ENCODE assay signal across 20 mouse cellular contexts in genomic region chr4:114612827-114613226, GRCm38 (mm10).
DNase-seq lines count a peak whose midpoint lies in the region; ATAC-seq and TF ChIP-seq lines count a peak whose summit lies in the region.
"Had no signal": no experiment of that assay in that cellular context is flagged by ENCODE, and none has a peak within 500 bp of the region (broad histone marks: within the 10 kb centered on the region; RNA-seq: fewer than 3 reads in every experiment).

No protein-coding gene starts in this region.

- 58% methylated on average over 4 of the region's 4 CpGs for WGBS in heart, adult 2 months
- WGBS in limb, embryonic 13.5 days = 88% methylated on average over 4 of the region's 4 CpGs
- 89% methylated on average over 4 of the region's 4 CpGs for WGBS in limb, embryonic 10.5 days
- 57% methylated on average over 4 of the region's 4 CpGs for WGBS in intestine, embryonic 15.5 days
- WGBS in hindbrain, embryonic 16.5 days = 88% methylated on average over 4 of the region's 4 CpGs

- no peaks in the 10 kb centered on the region for H3K79me2 ChIP-seq in heart, adult 2 months (replicated peaks; ENCODE audit: control insufficient read depth, insufficient read depth, low read length)

- no peak for ATAC-seq in limb, embryonic 13.5 days (ENCODE audit: low FRiP score, low read depth)
- ATAC-seq in intestine, embryonic 15.5 days = no peak
- no peak for ATAC-seq in hindbrain, embryonic 16.5 days
- ATAC-seq: intestine, postnatal 0 days had no signal

- DNase-seq in heart, adult 2 months = no peak
- no peak for DNase-seq in heart, postnatal 25 days (ENCODE audit: low spot score)
- DNase-seq in limb, embryonic 10.5 days (ENCODE audit: low spot score) = no peak
- peak; percentile 50 for DNase-seq in NIH3T3 (ENCODE audit: low read depth)
- DNase-seq: adrenal gland, adult 8-10 months; adrenal gland, postnatal 36 days; cerebellum, adult 11 months; cerebellum, adult 8-10 months; cerebellum, postnatal 14 days; gastrocnemius, postnatal 25 days; heart, postnatal 10 days had no signal

- no peaks in the 10 kb centered on the region for H3K27me3 ChIP-seq in heart, adult 2 months (ENCODE audit: control insufficient read depth, insufficient read depth, low read length)
- peaks cover 23% of the 10 kb centered on the region for H3K27me3 ChIP-seq in limb, embryonic 13.5 days
- H3K27me3 ChIP-seq in limb, embryonic 10.5 days (ENCODE audit: low read depth, poor library complexity, severe bottlenecking) = peaks cover 43% of the 10 kb centered on the region; the same call in 1 of the 2 replicates
- H3K27me3 ChIP-seq in intestine, embryonic 15.5 days (replicated peaks) = no peaks in the 10 kb centered on the region
- H3K27me3 ChIP-seq in hindbrain, embryonic 16.5 days (replicated peaks; ENCODE audit: control insufficient read depth, insufficient read depth, low read length) = no peaks in the 10 kb centered on the region
- H3K27me3 ChIP-seq: embryonic facial prominence, embryonic 12.5 days; forebrain, embryonic 12.5 days had no signal

- no peak for TF ChIP-seq CTCF in heart, adult 2 months (IDR thresholded peaks at IDR 0.05)

- intact Hi-C loops in heart, adult 2 months (cut with DNase I) = loop anchor here (5.0 kb wide), 2 partner anchors 111 to 206 kb away; partner anchors contain the start of gene Trabd2b
- intact Hi-C loops in heart, postnatal 25 days (cut with DNase I) = loop anchor here (5.0 to 10.0 kb wide), 2 partner anchors 98 to 146 kb away; no protein-coding TSS in a partner anchor

- H3K4me1 ChIP-seq in heart, adult 2 months (ENCODE audit: control insufficient read depth, insufficient read depth, low read length) = peaks cover 14% of the 10 kb centered on the region
- peaks cover 19% of the 10 kb centered on the region for H3K4me1 ChIP-seq in limb, embryonic 13.5 days
- H3K4me1 ChIP-seq in limb, embryonic 10.5 days = no peaks in the 10 kb centered on the region
- no peaks in the 10 kb centered on the region for H3K4me1 ChIP-seq in intestine, embryonic 15.5 days (replicated peaks)
- H3K4me1 ChIP-seq in hindbrain, embryonic 16.5 days (ENCODE audit: control insufficient read depth, insufficient read depth, low read depth, low read length) = no peaks in the 10 kb centered on the region; the same call in 1 of the 2 replicates
- H3K4me1 ChIP-seq: embryonic facial prominence, embryonic 12.5 days; forebrain, embryonic 12.5 days had no signal

- H3K9ac ChIP-seq in heart, adult 2 months (ENCODE audit: low read depth, low read length) = no peak overlapping the region
- H3K9ac ChIP-seq in limb, embryonic 13.5 days = no peak overlapping the region
- H3K9ac ChIP-seq in intestine, embryonic 15.5 days = no peak overlapping the region
- H3K9ac ChIP-seq in hindbrain, embryonic 16.5 days (ENCODE audit: low read depth, low read length) = no peak overlapping the region
- H3K9ac ChIP-seq: embryonic facial prominence, embryonic 12.5 days; forebrain, embryonic 12.5 days; hindbrain, embryonic 14.5 days had no signal

- H3K4me3 ChIP-seq in heart, adult 2 months = no peak overlapping the region
- no peak overlapping the region for H3K4me3 ChIP-seq in limb, embryonic 13.5 days
- H3K4me3 ChIP-seq in limb, embryonic 10.5 days = no peak overlapping the region
- no peak overlapping the region for H3K4me3 ChIP-seq in intestine, embryonic 15.5 days (replicated peaks)
- H3K4me3 ChIP-seq in hindbrain, embryonic 16.5 days (ENCODE audit: low read length) = no peak overlapping the region
- H3K4me3 ChIP-seq: embryonic facial prominence, embryonic 12.5 days; forebrain, embryonic 12.5 days; hindbrain, embryonic 10.5 days had no signal

- TF ChIP-seq POLR2A in heart, adult 2 months (IDR thresholded peaks at IDR 0.05; ENCODE audit: insufficient read depth, low read depth, low read length) = no peak

- no peak overlapping the region for H3K4me2 ChIP-seq in limb, embryonic 13.5 days (replicated peaks)
- no peak overlapping the region for H3K4me2 ChIP-seq in intestine, embryonic 15.5 days (replicated peaks)
- no peak overlapping the region for H3K4me2 ChIP-seq in hindbrain, embryonic 16.5 days (ENCODE audit: low read length)
- H3K4me2 ChIP-seq: embryonic facial prominence, embryonic 12.5 days; forebrain, embryonic 12.5 days; heart, embryonic 11.5 days; hindbrain, embryonic 14.5 days had no signal

- peaks cover 7% of the 10 kb centered on the region; the same call in 1 of the 2 replicates for H3K36me3 ChIP-seq in heart, adult 2 months (ENCODE audit: control insufficient read depth, insufficient read depth, low read length)
- no peaks in the 10 kb centered on the region for H3K36me3 ChIP-seq in limb, embryonic 13.5 days
- no peaks in the 10 kb centered on the region for H3K36me3 ChIP-seq in limb, embryonic 10.5 days
- no peaks in the 10 kb centered on the region for H3K36me3 ChIP-seq in intestine, embryonic 15.5 days
- no peaks in the 10 kb centered on the region for H3K36me3 ChIP-seq in hindbrain, embryonic 16.5 days (ENCODE audit: control insufficient read depth, insufficient read depth, low read length)
- H3K36me3 ChIP-seq: embryonic facial prominence, embryonic 12.5 days; forebrain, embryonic 12.5 days; hindbrain, embryonic 10.5 days had no signal

- TF ChIP-seq EP300 in heart, adult 2 months (IDR thresholded peaks at IDR 0.05; ENCODE audit: insufficient read depth, low read depth, low read length) = no peak

- no peaks in the 10 kb centered on the region for H3K9me3 ChIP-seq in limb, embryonic 13.5 days
- H3K9me3 ChIP-seq in limb, embryonic 10.5 days (replicated peaks) = no peaks in the 10 kb centered on the region
- H3K9me3 ChIP-seq in intestine, embryonic 15.5 days = no peaks in the 10 kb centered on the region
- no peaks in the 10 kb centered on the region for H3K9me3 ChIP-seq in hindbrain, embryonic 16.5 days (ENCODE audit: control insufficient read depth, low read length)
- H3K9me3 ChIP-seq: embryonic facial prominence, embryonic 12.5 days; forebrain, embryonic 12.5 days; hindbrain, embryonic 10.5 days had no signal

- H3K27ac ChIP-seq in heart, adult 2 months = peak overlapping the region; percentile 40
- H3K27ac ChIP-seq in limb, embryonic 13.5 days = peak overlapping the region; percentile 6; the same call in 1 of the 2 replicates
- H3K27ac ChIP-seq in limb, embryonic 10.5 days = no peak overlapping the region
- H3K27ac ChIP-seq in intestine, embryonic 15.5 days = no peak overlapping the region
- no peak overlapping the region for H3K27ac ChIP-seq in hindbrain, embryonic 16.5 days (ENCODE audit: low read depth, low read length)
- H3K27ac ChIP-seq: embryonic facial prominence, embryonic 12.5 days; forebrain, embryonic 12.5 days; hindbrain, embryonic 10.5 days; hindbrain, embryonic 14.5 days had no signal

Comparison
In these comparisons a context has a peak if more than half of its experiments do, and no peak if none do; other contexts are left out.
1. H3K27ac ChIP-seq: peak in heart, adult 2 months (single experiment) and limb, embryonic 13.5 days (single experiment); none in limb, embryonic 10.5 days (single experiment), intestine, embryonic 15.5 days (single experiment) and hindbrain, embryonic 16.5 days (single experiment).